Mouse (Mus musculus): Measurements from ENCODE around the gene Ocm.

GRCm38 (mm10) chr5:144015312-144015650, 11.2 kb downstream of the Ocm start:
- TF ChIP-seq CTCF (IDR thresholded peaks at IDR 0.05; ENCODE audit: control insufficient read depth, insufficient read depth, insufficient replicate concordance, low read depth, low read length): no peak
- no peak for TF ChIP-seq POLR2A (IDR thresholded peaks at IDR 0.05; ENCODE audit: control insufficient read depth, low read depth, low read length)

Data from testis, adult 2 months (tissue).